Mouse (Mus musculus) urinary bladder, adult 18-20 months (tissue): ENCODE results near the gene Trim28.

ENCODE experiments used
- DNase-seq, 2 experiments: peaks; one replicate each; pipeline ENCODE4 v3.0.0; 2022; ENCODE audit warnings: low spot score in 2 of 2, mixed read lengths in 2 of 2

Trim28 gene

GRCm38 (mm10) chr7:12998851-12999250 lies at the start of gene Trim28:
Trim28 (plus strand) TSS chr7:12999114.
- no peak for DNase-seq

DNA sequence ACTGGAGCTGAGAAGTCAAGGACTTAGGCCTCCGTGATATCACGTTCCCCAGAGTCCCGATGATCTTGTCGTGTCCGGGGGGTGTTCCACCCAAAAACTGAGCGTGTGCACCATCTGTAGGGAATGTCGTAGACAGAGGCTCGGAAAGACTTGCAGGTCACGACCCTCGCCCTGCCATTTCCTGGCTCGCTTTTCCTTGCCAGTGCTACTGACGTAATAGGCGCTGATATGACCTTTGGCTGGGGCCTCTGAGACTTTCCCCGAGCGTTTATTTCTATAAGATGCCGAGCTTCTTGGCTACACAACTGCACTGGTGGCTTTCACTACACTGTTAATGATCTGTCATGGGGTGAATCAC lies 49.1 kb upstream of the Trim28 start:
- DNase-seq, result no peak

- DNase-seq, result no peak
Measured at GRCm38 (mm10) chr7:12954896-12955295, 44.0 kb upstream of the Trim28 start.

DNA sequence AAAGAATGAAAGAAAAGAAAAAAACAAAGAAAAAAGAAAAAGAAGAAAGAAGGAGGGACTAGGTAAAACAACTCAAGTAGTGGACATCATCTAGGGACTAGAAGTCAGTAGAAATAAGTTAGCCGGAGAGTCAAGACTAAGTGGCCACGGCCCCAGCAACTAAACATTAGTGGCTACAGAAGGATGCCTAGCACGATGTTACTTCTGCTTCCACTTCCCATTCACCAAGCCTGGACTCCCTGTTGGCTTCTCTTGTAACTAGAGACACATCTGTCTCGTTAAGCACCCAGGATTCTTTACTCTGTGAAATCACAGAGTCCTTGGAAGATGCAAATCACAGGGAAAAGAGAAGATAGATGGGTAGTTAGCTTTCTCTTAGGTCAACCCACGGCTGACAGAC lies 41.4 kb upstream of the Trim28 start:
- DNase-seq, result no peak

DNA sequence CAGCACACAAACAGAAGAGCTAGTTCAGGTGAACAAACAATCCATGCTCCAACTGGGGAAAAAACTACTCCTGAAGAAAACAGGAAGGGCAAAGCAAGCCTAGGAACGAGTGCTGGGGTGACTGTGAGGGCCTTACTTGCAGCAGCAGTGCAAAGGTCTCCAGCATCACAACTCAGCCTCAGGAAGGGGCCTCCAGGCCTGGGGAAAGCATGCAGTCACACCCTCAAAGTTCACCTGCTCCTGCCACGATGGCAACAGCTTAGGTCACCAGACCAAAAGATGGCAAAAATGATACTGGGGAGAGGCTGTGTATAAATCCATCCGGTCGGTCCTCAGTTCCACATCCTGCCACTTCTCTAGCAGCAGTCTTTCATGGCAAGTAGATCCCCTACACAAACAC lies 40.0 kb upstream of the Trim28 start:
- DNase-seq, result no peak

- DNase-seq, result no peak
Measured at GRCm38 (mm10) chr7:12959718-12960117, 39.2 kb upstream of the Trim28 start.

DNA sequence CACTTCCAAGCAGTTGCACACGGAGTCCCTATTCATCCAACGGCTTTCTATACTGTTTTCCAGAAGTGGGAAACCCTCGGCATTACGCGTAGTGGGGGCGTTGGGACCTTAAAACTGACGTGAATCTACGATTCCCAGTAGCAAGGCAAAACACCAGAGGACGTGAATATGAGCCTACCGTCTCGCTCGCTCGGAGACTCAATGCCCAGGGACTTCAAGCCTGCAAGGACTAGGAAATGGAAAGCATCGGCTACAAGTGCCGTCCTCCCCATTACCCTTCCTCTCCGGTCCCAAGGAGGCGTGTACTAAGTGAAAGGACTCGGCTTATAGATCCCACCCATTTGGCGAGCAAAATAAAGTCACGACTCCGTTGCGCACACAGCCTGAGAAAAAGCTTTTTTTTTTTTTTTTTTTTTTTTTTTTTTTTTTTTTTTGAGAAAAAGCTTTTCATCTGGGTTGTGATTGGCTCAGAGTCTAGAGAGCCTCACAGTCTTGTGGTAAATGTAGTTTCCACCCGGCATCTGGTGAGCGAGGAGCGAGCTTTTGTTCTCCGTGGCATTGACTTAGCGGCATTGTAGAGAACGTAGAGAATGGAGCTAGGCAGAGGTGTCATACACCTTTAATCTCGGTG lies 37.3 kb upstream of the Trim28 start:
- DNase-seq, result peak in 1 of 2 experiments; percentile 31

DNA sequence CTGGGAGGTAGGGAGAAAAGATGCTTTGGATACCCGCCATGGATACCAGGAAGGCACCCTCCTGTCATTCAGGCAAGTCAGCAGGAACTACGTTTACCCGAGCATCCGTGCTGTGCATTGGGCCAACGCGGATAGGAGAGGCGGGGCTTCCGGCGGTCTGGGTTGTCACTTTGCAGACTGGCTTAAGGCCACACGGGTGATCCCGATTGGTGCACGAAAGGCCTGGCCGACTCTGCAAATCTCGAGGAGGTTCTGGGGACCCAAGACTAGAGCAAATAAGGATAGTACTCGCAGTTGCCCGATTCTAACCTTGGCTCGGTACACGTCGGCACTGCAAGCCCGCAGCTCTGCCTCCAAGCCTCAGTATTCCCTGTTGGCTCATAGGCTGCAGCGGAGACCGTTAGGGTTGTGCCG lies 33.2 kb upstream of the Trim28 start, which contains the start of gene Zfp324:
TSS of gene Zfp324 (plus strand) at position 161 of the 414 bp plus-strand sequence.
- peak; percentile 72 to 89 for DNase-seq

- peak; percentile 50 to 72 for DNase-seq
Measured at GRCm38 (mm10) chr7:12966104-12966845, 32.6 kb upstream of the Trim28 start.

DNA sequence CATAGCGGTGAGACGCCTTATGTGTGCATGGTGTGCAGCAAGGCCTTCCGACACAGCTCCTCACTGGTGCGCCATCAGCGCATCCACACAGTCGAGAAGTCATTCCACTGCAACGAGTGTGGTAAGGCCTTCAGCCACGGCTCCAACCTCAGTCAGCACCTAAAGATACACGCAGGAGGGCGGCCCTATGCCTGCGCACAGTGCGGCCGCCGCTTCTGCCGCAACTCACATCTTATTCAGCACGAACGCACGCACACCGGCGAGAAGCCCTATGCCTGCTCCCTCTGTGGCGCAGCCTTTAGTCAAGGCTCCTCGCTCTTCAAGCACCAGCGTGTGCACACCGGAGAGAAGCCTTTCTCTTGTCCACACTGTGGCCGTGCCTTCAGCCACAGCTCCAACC lies 28.0 kb upstream of the Trim28 start:
- DNase-seq, result no peak

GRCm38 (mm10) chr7:12977682-12978389 lies 21.1 kb upstream of the Trim28 start, which contains the start of gene Zfp446:
Zfp446 (plus strand) TSS chr7:12977848.
- peak; percentile 93 to 98 for DNase-seq

DNA sequence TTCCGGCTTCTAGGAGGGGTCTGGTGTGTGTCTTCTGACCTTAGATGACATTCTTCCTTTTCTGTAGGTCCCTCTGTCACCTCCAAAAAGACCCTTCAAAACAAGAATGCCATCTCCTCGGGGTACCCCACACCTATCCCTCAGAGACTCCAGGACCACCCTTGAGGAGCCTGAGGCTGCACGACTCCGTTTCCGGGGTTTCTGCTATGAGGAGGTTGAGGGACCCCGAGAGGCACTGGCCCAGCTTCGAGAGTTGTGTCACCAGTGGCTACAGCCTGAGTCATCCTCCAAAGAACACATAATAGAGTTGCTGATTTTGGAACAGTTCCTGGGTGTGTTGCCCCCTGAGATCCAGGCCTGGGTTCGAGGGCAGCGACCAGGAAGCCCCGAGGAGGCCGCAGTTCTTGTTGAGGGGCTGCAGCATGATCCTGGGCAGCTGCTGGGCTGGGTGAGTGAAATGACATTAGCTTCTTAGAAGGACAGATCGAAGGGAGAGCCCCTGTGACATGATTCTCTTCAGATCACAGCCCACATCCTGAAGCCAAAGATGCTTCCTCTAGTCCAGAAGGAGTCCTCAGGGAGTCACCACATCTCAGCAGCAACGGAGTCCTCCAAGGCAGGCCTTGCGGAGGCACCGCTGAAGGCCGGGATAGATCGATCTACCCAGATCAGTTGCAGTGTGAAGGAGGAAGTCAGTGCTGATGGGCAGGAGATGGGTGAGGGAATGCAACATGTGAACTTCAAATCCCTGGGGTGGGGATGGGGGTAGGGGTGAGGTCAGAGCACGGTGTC lies 19.8 kb upstream of the Trim28 start:
- DNase-seq, result no peak

DNA sequence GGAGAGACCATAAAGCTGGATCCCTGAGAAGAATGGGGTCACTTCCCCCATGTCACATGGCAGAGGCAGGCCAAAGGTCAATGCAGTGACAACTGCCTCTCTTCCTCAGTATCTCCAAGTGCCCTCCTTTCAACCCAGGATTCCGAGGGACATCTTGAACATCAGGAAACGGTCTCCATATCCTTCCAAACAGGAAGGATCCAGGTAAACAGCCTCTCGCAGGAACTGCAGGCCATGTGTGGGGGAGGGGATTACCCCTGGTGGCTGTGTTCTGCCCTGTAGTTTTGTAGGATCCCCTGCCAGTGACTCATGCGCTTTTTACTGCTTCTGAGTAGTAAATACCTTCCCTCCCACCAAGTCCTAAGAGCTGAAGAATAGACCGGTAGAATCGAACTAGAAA lies 19.1 kb upstream of the Trim28 start:
- DNase-seq, result no peak

GRCm38 (mm10) chr7:12980291-12980690 lies 18.6 kb upstream of the Trim28 start:
- no peak for DNase-seq

DNA sequence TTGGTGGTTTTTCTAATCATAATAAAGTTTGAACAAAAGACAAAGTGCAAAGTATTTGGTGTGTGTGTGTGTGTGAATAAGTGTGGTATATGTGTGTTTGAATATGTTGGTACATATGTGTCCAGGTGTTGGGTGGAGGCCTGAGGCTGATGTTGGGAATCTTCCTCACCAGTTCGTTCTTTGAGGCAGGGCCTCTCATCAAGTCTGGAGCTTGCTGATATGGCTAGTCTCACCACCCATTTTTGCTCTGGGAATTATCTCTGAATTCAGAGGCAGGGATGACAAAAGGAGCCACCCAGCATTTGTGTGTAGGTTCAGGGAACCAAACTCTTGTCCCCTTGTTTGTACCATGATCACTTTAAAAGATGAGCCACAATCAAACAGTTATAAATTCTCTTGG lies 13.2 kb upstream of the Trim28 start:
- DNase-seq, result no peak

- no peak for DNase-seq
Measured at GRCm38 (mm10) chr7:12986906-12987305, 12.0 kb upstream of the Trim28 start.

- no peak for DNase-seq
Measured at GRCm38 (mm10) chr7:12987409-12988189, 11.3 kb upstream of the Trim28 start.

GRCm38 (mm10) chr7:12992222-12992621 lies 6.7 kb upstream of the Trim28 start:
- DNase-seq, result no peak

- no peak for DNase-seq
Measured at GRCm38 (mm10) chr7:12993148-12993547, 5.8 kb upstream of the Trim28 start.

GRCm38 (mm10) chr7:12995862-12996261 lies 3.1 kb upstream of the Trim28 start:
- no peak for DNase-seq

DNA sequence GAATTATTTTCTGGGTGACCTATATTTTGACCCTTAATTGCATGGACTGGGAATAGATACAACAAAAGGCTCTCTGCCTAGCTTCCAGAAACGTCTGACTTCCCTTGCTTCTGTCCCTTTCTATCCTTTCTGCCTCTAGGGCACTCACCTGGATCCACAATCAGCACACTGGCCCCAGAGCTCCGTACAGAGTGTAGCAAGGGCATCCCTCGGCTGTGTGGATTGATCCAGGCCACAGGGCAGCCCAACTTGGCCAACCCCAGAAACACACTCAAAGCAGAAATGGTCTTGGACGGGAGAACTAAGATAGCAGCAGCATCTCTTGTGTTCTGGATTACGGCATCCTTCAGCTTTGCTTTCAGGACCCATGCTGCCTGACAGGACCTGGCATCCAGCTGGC lies 1.7 kb upstream of the Trim28 start:
- no peak for DNase-seq
